Mouse (Mus musculus): ENCODE measurements around the gene Tmem212.

DNA sequence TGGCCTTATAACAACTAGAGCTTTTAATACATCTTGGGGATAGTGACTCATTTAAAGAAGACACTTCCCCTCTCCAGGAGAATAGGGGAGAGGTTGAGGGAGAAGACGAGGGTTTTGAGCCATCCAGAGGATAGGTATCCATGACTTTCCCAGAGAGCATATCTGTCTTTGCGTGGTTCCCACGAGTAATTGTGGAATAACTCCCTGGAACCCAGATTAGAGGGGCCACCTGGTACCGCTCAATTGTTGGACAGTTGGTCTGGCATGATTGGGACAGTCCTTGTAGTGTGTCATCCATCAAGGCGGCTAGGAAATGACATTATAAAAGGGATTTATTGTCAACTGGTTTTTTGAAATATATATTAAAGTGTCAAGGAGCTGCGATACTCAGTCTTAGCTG, 35.1 kb downstream of the Tmem212 start:
- TF ChIP-seq CTCF (IDR thresholded peaks at IDR 0.05; ENCODE audit: borderline replicate concordance, insufficient read depth, low read depth, low read length) (no peak), POLR2A (IDR thresholded peaks at IDR 0.05; ENCODE audit: borderline replicate concordance, insufficient read depth, low read length) (no peak)

All from cerebellum, adult 2 months (tissue).